Mouse (Mus musculus): ENCODE data around the gene Mmel1.

DNA sequence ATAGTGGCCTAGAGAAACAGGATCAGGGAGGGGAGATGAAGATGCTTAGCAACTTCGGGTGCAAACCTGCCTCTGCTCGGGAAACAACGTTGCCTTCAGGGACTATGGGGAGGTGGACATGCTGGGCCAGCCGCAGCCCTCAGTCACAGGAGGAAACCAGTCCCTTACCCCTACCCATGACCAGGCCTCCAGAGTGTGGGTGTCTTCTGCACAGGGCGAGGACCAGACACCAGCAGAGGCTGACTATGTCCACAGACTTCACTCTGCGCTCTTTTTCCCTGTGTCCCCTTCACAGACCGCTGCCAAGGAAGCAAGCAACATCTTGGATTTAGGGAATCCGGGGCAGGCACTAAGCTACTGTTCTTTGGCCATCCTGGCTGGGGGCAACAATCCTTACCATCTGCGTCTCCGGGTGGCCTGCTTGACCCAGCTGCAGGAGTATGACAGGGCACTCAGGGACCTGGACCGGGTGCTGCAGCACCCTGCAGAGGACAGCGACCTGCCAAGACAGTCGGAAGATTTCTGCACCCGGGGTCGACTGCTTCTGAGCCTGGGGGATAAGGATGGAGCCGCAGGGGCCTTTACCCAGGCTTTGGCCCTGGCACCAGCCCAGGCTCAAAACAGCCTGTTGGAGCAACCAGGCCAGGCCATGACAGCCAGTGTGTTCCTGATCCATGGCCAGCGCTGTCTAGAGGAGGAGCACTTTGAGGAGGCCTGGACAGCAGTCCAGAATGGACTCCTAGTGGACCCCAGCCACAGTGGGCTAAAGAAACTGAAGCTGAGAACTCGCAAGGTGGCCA is 4.2 kb upstream of the Mmel1 start:
- TF ChIP-seq CTCF (IDR thresholded peaks at IDR 0.05; ENCODE audit: low read depth) (no peak), EP300 (IDR thresholded peaks at IDR 0.05; ENCODE audit: low read depth) (no peak)
